Mouse (Mus musculus): ENCODE data around the gene Mllt3. TPM values are rescaled to one million over a fixed set of nuclear protein-coding genes. Genes with fewer than 3 reads are reported as not detected.

Gene Mllt3
- polyA plus RNA-seq, 1 experiment from 2014 or later: 51.9 TPM

- no peak for ATAC-seq (ENCODE audit: low FRiP score, low read depth)
- H3K27ac ChIP-seq: no peak overlapping the region
- no peak overlapping the region for H3K4me2 ChIP-seq (replicated peaks)
- H3K9me3 ChIP-seq: no peaks in the 10 kb centered on the region
- H3K27me3 ChIP-seq: no peaks in the 10 kb centered on the region
- no peak overlapping the region for H3K4me3 ChIP-seq
- H3K9ac ChIP-seq: no peak overlapping the region
- WGBS: 73% methylated on average over 13 of the region's 13 CpGs
- H3K4me1 ChIP-seq: peaks cover 11% of the 10 kb centered on the region
- no peaks in the 10 kb centered on the region for H3K36me3 ChIP-seq
These were observed 70.0 kb downstream of the Mllt3 start for GRCm38 (mm10) chr4:87963055-87963772.

- ATAC-seq (ENCODE audit: low FRiP score, low read depth): no peak
- peaks cover 11% of the 10 kb centered on the region for H3K4me1 ChIP-seq
- no peak overlapping the region for H3K4me2 ChIP-seq (replicated peaks)
- no peaks in the 10 kb centered on the region for H3K9me3 ChIP-seq
- WGBS: 83% methylated on average over 6 of the region's 6 CpGs
- H3K4me3 ChIP-seq: no peak overlapping the region
- no peak overlapping the region for H3K27ac ChIP-seq
- no peaks in the 10 kb centered on the region for H3K27me3 ChIP-seq
- no peaks in the 10 kb centered on the region for H3K36me3 ChIP-seq
- no peak overlapping the region for H3K9ac ChIP-seq
These were observed 71.3 kb downstream of the Mllt3 start for GRCm38 (mm10) chr4:87961872-87962271.

- WGBS: 74% methylated on average over 3 of the region's 3 CpGs
- Histone ChIP-seq H3K27ac (no peak overlapping the region), H3K4me3 (no peak overlapping the region), H3K36me3 (no peaks in the 10 kb centered on the region), H3K9ac (no peak overlapping the region), H3K27me3 (no peaks in the 10 kb centered on the region), H3K9me3 (no peaks in the 10 kb centered on the region), H3K4me2 (replicated peaks) (no peak overlapping the region), H3K4me1 (peaks cover 14% of the 10 kb centered on the region; the same call in 1 of the 2 replicates)
- ATAC-seq (ENCODE audit: low FRiP score, low read depth): no peak
These were observed 75.3 kb downstream of the Mllt3 start for GRCm38 (mm10) chr4:87957852-87958251.

DNA sequence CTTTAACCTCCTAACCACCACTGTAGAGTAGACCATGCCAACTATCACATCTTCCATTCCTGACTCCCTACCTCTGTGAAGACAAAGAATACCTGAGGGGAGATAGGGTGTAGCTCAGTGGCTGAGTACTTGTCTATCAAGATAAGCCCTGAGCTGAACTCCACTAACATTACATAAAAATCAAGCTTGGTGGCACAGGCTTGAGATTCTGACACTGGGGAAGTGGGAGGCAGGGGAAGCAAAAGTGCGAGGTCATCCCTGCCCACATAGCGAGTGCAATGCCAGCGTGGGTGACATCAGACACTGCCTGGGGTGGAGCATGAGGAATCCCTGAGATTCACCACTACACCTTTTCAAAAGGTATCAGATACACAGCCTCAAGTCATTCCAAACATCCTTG lies 76.0 kb downstream of the Mllt3 start:
- Histone ChIP-seq H3K27me3 (no peaks in the 10 kb centered on the region), H3K36me3 (no peaks in the 10 kb centered on the region), H3K27ac (no peak overlapping the region), H3K9ac (no peak overlapping the region), H3K4me2 (replicated peaks) (no peak overlapping the region), H3K4me3 (no peak overlapping the region), H3K4me1 (peaks cover 14% of the 10 kb centered on the region; the same call in 1 of the 2 replicates), H3K9me3 (no peaks in the 10 kb centered on the region)
- WGBS: 88% methylated on average over 3 of the region's 3 CpGs
- ATAC-seq (ENCODE audit: low FRiP score, low read depth): no peak

DNA sequence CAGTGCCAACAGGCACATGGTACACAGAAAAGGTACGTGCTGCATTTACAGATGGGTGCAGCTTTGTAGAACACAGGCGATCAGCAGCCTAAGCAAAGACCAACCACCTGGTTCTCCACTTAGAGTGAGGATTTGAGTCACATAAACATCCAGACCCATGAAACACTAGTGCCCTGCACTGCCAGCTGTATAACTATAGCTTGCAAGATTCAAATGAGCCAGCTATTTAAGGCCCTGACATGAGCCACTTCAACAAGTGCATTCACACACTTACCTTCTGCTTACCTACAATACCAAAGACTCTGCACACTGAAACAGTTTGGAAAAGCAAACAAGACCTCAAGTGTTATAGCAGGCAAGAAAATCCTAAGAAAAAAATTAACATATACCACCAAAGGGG lies 78.0 kb downstream of the Mllt3 start:
- 64% methylated on average over 2 of the region's 2 CpGs for WGBS

GRCm38 (mm10) chr4:87954421-87955083 lies 78.6 kb downstream of the Mllt3 start:
- Histone ChIP-seq H3K27ac (no peak overlapping the region), H3K27me3 (no peaks in the 10 kb centered on the region), H3K4me3 (no peak overlapping the region), H3K9me3 (no peaks in the 10 kb centered on the region), H3K4me1 (peaks cover 18% of the 10 kb centered on the region; the same call in 1 of the 2 replicates), H3K9ac (no peak overlapping the region), H3K4me2 (replicated peaks) (no peak overlapping the region), H3K36me3 (no peaks in the 10 kb centered on the region)
- no peak for ATAC-seq (ENCODE audit: low FRiP score, low read depth)
- 77% methylated on average over 7 of the region's 7 CpGs for whole genome bisulfite sequencing

More for the DNA sequence above, 78.0 kb downstream of the Mllt3 start:
- no peak for ATAC-seq (ENCODE audit: low FRiP score, low read depth)
- Histone ChIP-seq H3K4me1 (peaks cover 14% of the 10 kb centered on the region; the same call in 1 of the 2 replicates), H3K27ac (no peak overlapping the region), H3K4me3 (no peak overlapping the region), H3K27me3 (no peaks in the 10 kb centered on the region), H3K9ac (no peak overlapping the region), H3K4me2 (replicated peaks) (no peak overlapping the region), H3K36me3 (no peaks in the 10 kb centered on the region), H3K9me3 (no peaks in the 10 kb centered on the region)

- no peak overlapping the region for H3K4me3 ChIP-seq
- H3K27me3 ChIP-seq: no peaks in the 10 kb centered on the region
- no peak overlapping the region for H3K27ac ChIP-seq
- H3K9me3 ChIP-seq: no peaks in the 10 kb centered on the region
- no peaks in the 10 kb centered on the region for H3K36me3 ChIP-seq
- no peak overlapping the region for H3K9ac ChIP-seq
- no peak for ATAC-seq (ENCODE audit: low FRiP score, low read depth)
- H3K4me2 ChIP-seq (replicated peaks): no peak overlapping the region
- 67% methylated on average over 4 of the region's 4 CpGs for WGBS
- peaks cover 23% of the 10 kb centered on the region; the same call in 1 of the 2 replicates for H3K4me1 ChIP-seq
These were observed 79.4 kb downstream of the Mllt3 start for GRCm38 (mm10) chr4:87953736-87954135.

DNA sequence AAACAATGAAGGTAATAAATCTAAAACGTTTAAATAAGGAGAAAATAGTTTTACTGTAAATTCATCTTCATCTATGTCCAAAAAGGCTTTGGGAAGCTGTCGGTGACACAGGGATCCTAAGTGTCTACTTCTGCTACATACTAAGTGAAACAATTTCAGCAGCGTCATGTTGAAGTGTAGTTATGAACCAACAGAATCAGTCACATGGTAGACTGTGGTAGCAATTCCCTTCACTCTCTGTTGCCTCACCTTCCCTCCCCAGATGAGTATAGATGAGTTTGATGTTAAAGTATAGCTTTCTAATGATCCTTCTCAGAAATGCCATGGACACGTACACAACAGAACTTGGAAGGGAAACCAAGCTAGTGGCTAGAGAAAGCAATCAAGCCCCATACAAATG lies 79.9 kb downstream of the Mllt3 start:
- Histone ChIP-seq H3K4me2 (replicated peaks) (no peak overlapping the region), H3K4me3 (no peak overlapping the region), H3K9ac (no peak overlapping the region), H3K27ac (no peak overlapping the region), H3K4me1 (peaks cover 23% of the 10 kb centered on the region; the same call in 1 of the 2 replicates), H3K36me3 (no peaks in the 10 kb centered on the region), H3K9me3 (no peaks in the 10 kb centered on the region), H3K27me3 (no peaks in the 10 kb centered on the region)
- WGBS: 80% methylated on average over 4 of the region's 4 CpGs
- no peak for ATAC-seq (ENCODE audit: low FRiP score, low read depth)

DNA sequence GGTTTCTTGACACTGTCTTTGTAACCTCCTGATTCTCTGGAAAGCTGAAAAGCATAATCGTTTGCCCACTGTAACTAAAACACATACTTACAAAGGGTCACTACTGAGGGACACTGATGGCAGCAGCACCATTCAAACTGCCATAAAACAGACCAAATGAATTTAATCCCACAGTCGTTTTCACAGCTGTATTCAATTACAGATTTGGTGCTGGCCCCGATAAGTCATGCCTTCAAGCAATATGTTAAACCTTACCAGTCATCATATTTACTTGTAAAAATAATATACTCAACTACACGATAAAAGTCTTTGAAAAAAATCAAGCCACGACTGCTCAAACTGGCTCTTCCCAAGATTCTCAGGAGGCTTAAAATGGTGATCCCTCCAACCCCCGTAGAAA lies 83.7 kb downstream of the Mllt3 start:
- Histone ChIP-seq H3K27ac (no peak overlapping the region), H3K4me2 (replicated peaks) (no peak overlapping the region), H3K9ac (no peak overlapping the region), H3K9me3 (no peaks in the 10 kb centered on the region), H3K36me3 (no peaks in the 10 kb centered on the region), H3K27me3 (no peaks in the 10 kb centered on the region), H3K4me3 (no peak overlapping the region), H3K4me1 (peaks cover 16% of the 10 kb centered on the region; the same call in 1 of the 2 replicates)
- no peak for ATAC-seq (ENCODE audit: low FRiP score, low read depth)
- WGBS: 14% methylated on average over 6 of the region's 6 CpGs

- WGBS: 51% methylated on average over 3 of the region's 3 CpGs
- Histone ChIP-seq H3K27me3 (no peaks in the 10 kb centered on the region), H3K9ac (no peak overlapping the region), H3K36me3 (no peaks in the 10 kb centered on the region), H3K9me3 (no peaks in the 10 kb centered on the region), H3K4me3 (no peak overlapping the region), H3K4me1 (peaks cover 19% of the 10 kb centered on the region), H3K4me2 (replicated peaks) (no peak overlapping the region), H3K27ac (no peak overlapping the region)
- ATAC-seq (ENCODE audit: low FRiP score, low read depth): no peak
These were observed 88.8 kb downstream of the Mllt3 start for GRCm38 (mm10) chr4:87944320-87944719.

DNA sequence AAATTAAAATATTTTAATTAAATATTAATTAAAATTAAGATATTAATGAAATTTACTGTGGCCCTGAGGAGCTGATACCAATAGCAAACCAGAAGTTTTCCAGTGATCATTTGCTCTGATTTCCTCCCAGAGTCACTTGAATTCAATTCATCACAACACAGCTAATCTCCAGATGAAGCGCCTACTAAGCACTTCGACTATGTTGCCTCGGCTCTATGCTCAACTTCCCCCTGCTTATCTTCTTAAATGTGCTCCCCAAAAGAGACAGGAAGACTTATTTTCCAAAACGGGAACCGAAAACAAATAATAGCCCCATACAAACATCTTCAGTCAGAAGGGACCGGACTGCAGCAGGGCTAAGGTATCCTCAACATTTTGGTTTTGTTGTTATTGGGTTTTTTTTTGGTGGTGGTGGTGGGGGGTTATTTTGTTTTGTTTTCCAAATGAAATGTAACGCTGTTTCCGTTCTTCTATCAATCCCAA lies 90.2 kb downstream of the Mllt3 start:
- Histone ChIP-seq H3K4me3 (no peak overlapping the region), H3K36me3 (no peaks in the 10 kb centered on the region), H3K4me1 (peaks cover 17% of the 10 kb centered on the region), H3K9me3 (no peaks in the 10 kb centered on the region), H3K4me2 (replicated peaks) (no peak overlapping the region), H3K27ac (no peak overlapping the region), H3K27me3 (no peaks in the 10 kb centered on the region), H3K9ac (no peak overlapping the region)
- 72% methylated on average over 8 of the region's 8 CpGs for WGBS
- ATAC-seq (ENCODE audit: low FRiP score, low read depth): no peak

- no peak overlapping the region for H3K9ac ChIP-seq
- no peak for ATAC-seq (ENCODE audit: low FRiP score, low read depth)
- 90% methylated on average over 7 of the region's 7 CpGs for WGBS
- H3K27me3 ChIP-seq: no peaks in the 10 kb centered on the region
- peaks cover 17% of the 10 kb centered on the region for H3K4me1 ChIP-seq
- no peak overlapping the region for H3K4me2 ChIP-seq (replicated peaks)
- H3K36me3 ChIP-seq: no peaks in the 10 kb centered on the region
- H3K9me3 ChIP-seq: no peaks in the 10 kb centered on the region
- no peak overlapping the region for H3K4me3 ChIP-seq
- no peak overlapping the region for H3K27ac ChIP-seq
These were observed 93.5 kb downstream of the Mllt3 start for GRCm38 (mm10) chr4:87939474-87940154.

Data from limb, embryonic 13.5 days (tissue).